Mouse (Mus musculus) testis, adult 2 months (tissue): Measurements from ENCODE around the gene Tpk1.

Experiments used
- CTCF ChIP-seq: fragments of 200-500 bp; IDR thresholded peaks from 2 replicates; pipeline ENCODE4 v1.5.1; 2012; ENCODE audit warnings: low read depth, mild to moderate bottlenecking, inconsistent platforms, low read length, moderate library complexity; ENCODE audit not compliant: control insufficient read depth, insufficient read depth, insufficient replicate concordance
- POLR2A ChIP-seq: fragments of 200-500 bp; IDR thresholded peaks from 2 replicates; pipeline ENCODE4 v1.6.1; 2012; ENCODE audit warnings: low read depth, mild to moderate bottlenecking, inconsistent platforms, low read length, moderate library complexity; ENCODE audit not compliant: control insufficient read depth

DNA sequence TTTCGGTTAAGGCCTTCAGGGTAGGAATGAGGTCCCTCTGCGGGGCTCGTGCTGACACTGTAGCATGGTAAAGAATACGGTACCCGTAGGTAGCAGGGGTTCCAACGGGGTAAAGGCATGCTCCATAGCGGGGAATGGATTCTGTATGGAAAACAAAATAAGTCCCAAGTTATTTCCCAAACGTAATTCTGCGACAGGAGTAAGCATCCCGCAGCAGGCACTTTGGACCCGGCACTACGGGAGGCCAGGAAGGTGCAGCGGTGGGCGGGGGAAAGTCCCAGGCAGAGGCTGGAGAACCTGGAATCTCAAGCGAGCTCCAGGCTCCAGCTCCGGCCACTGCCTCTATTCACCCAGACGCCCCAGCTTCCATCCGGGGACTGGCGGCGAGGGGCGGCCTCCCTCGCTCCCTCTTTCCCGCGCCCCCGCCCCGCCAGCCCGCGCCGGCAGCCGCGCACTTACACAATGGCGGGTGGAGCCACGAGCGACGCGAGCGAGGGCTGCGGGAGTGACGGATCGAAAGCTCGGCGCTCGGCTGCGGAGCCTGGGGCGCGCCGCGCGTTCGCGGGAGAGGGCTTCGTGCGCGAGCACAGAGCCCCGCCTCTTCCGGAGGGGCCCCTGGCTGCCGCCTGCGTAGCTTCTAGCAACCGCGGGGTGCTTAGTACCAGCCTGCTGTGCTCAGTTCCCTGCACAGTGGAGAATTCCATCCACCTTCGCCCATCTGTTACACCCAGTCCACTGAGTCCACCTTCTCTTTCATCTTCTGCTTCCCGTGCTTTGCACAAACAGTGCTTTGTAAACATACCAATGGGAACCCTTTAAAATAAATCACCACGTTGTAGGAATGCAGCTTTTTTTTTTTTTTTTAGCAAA lies at the start of gene Tpk1:
- TF ChIP-seq POLR2A (peak; percentile 57), CTCF (no peak)
